Mouse (Mus musculus) kidney, adult 2 months (tissue): Measurements from ENCODE around the gene Slc25a1.

Source experiments
- CTCF ChIP-seq: fragments of 200-500 bp; conservative IDR thresholded peaks from 2 replicates; pipeline ENCODE4 v1.5.1; 2011; ENCODE audit warnings: low read depth, mild to moderate bottlenecking, control low read depth, low read length, moderate library complexity, mixed read lengths; ENCODE audit not compliant: insufficient read depth, insufficient read length
- POLR2A ChIP-seq: fragments of 200-500 bp; IDR thresholded peaks from one replicate; pipeline ENCODE4 v1.6.1; 2011; ENCODE audit warnings: low read depth, low read length, control low read depth

GRCm38 (mm10) chr16:17939255-17939751, 11.3 kb upstream of the Slc25a1 start:
- TF ChIP-seq POLR2A (no peak), CTCF (no peak)
